Mouse (Mus musculus) myocyte (in vitro differentiated cells): ENCODE data around the gene Ifit1bl2. TPM values are rescaled to one million over a fixed set of nuclear protein-coding genes. Genes with fewer than 3 reads are reported as not detected.

ENCODE experiments used
- H3K27me3 ChIP-seq: one replicate; pipeline ENCODE4 v1.6.1; 2011; ENCODE audit not compliant: control insufficient read depth, insufficient read depth, insufficient read length
- H3K36me3 ChIP-seq: one replicate; pipeline ENCODE4 v1.6.1; 2011; ENCODE audit not compliant: control insufficient read depth, insufficient read depth
- H3K4me2 ChIP-seq: one replicate; pipeline ENCODE4 v1.6.1; 2011; ENCODE audit warnings: low read depth, control low read depth
- H3K4me3 ChIP-seq: one replicate; pipeline ENCODE4 v1.5.1; 2011; ENCODE audit warnings: mild to moderate bottlenecking, control low read depth, moderate library complexity
- H3K79me2 ChIP-seq: one replicate; pipeline ENCODE4 v1.6.1; 2011; ENCODE audit not compliant: control insufficient read depth, insufficient read depth
- H3ac ChIP-seq: one replicate; pipeline ENCODE4 v1.6.1; 2011; ENCODE audit not compliant: control insufficient read depth, insufficient read length
- CEBPB ChIP-seq: IDR thresholded peaks from 2 replicates; pipeline ENCODE4 v1.6.1; 2011; ENCODE audit warnings: mild to moderate bottlenecking, moderate library complexity; ENCODE audit not compliant: poor library complexity, insufficient read depth, severe bottlenecking
- E2F4 ChIP-seq: IDR thresholded peaks from one replicate; pipeline ENCODE4 v1.6.1; 2011; ENCODE audit warnings: mild to moderate bottlenecking, control low read depth, moderate library complexity; ENCODE audit not compliant: insufficient read depth
- MAX ChIP-seq: IDR thresholded peaks from one replicate; pipeline ENCODE4 v1.6.1; 2011; ENCODE audit warnings: low read depth, mild to moderate bottlenecking, control low read depth
- MYOD1 ChIP-seq, 3 experiments: IDR thresholded peaks; one replicate each; pipeline ENCODE4 v1.6.1; 2011; ENCODE audit warnings: control low read depth in 2 of 3, low read depth in 2 of 3, mild to moderate bottlenecking in 2 of 3, moderate library complexity in 1 of 3; ENCODE audit not compliant: insufficient read length in 2 of 3, control insufficient read depth in 1 of 3
- MYOG ChIP-seq, 3 experiments: IDR thresholded peaks; one replicate each; pipeline ENCODE4 v1.6.1; 2011; ENCODE audit warnings: control low read depth in 2 of 3, low read depth in 2 of 3, mild to moderate bottlenecking in 2 of 3; ENCODE audit not compliant: insufficient read length in 2 of 3, control insufficient read depth in 1 of 3, insufficient read depth in 1 of 3
- POLR2A ChIP-seq: IDR thresholded peaks from one replicate; pipeline ENCODE4 v1.6.1; 2011; ENCODE audit warnings: low read depth, mild to moderate bottlenecking, control low read depth, moderate library complexity; ENCODE audit not compliant: insufficient read length
- POLR2AphosphoS2 ChIP-seq: IDR thresholded peaks from one replicate; pipeline ENCODE4 v1.6.1; 2011; ENCODE audit warnings: low read depth, control low read depth; ENCODE audit not compliant: insufficient read length
- REST ChIP-seq: IDR thresholded peaks from one replicate; pipeline ENCODE4 v1.6.1; 2011; ENCODE audit warnings: mild to moderate bottlenecking, control low read depth, moderate library complexity; ENCODE audit not compliant: insufficient read depth, insufficient read length
- SRF ChIP-seq: IDR thresholded peaks from one replicate; pipeline ENCODE4 v1.6.1; 2011; ENCODE audit warnings: low read depth; ENCODE audit not compliant: control insufficient read depth, insufficient read length
- TCF12 ChIP-seq: IDR thresholded peaks from one replicate; pipeline ENCODE4 v1.6.1; 2011; ENCODE audit warnings: mild to moderate bottlenecking, control low read depth; ENCODE audit not compliant: poor library complexity, insufficient read depth, severe bottlenecking
- TCF3 ChIP-seq: IDR thresholded peaks from one replicate; pipeline ENCODE4 v1.6.1; 2011; ENCODE audit warnings: low read depth, control low read depth; ENCODE audit not compliant: insufficient read length
- USF1 ChIP-seq: IDR thresholded peaks from one replicate; pipeline ENCODE4 v1.6.1; 2011; ENCODE audit warnings: low read depth, mild to moderate bottlenecking, control low read depth, moderate library complexity
- polyA plus RNA-seq: library from polyadenylated mRNA; unstranded; fragments of >200 nt; fragmentation: generic; extraction: Trizol; gene quantifications from one replicate; pipeline ENCODE4 v1.2.1, GENCODE M21; 2012; ENCODE audit warnings: missing spikeins

Gene Ifit1bl2
- 0.02 TPM for polyA plus RNA-seq

DNA sequence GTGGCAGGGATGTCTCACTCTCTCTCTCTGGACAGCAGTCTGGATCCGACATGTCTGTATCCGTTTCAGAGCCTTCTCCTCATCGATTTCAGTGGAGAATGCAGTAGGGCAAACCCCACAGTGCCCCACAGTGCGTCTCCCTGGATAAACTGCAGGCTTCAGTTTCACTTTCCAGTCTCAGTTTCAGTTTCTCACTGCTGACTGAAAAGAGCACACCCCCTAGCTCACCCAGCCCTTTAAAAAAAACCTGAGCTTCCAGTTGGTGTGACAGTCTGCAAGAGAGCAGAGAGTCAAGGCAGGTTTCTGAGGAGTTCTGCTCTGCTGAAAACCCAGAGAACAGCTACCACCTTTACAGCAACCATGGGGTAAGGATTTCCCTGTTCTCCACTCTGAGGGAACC lies at the start of gene Ifit1bl2, which contains the start of gene Ifit1:
Gene Ifit1bl2, minus strand, starts transcription at position 121 of the 400 bp plus-strand sequence.
Gene Ifit1, plus strand, starts transcription at position 249 of the 400 bp plus-strand sequence.
- H3K36me3 ChIP-seq: no peaks in the 10 kb centered on the region
- H3K4me2 ChIP-seq: peak within 1 kb of the TSS; percentile 81
- TF ChIP-seq E2F4 (no peak), MAX (no peak), CEBPB (no peak), POLR2A (no peak), USF1 (no peak), MYOD1 (IDR thresholded peaks at IDR 0.05; ENCODE audit: control insufficient read depth in 1 of 3, insufficient read length in 2 of 3, low read depth in 2 of 3) (no peak), POLR2AphosphoS2 (no peak), TCF12 (no peak), MYOG (IDR thresholded peaks at IDR 0.05; ENCODE audit: control insufficient read depth in 1 of 3, insufficient read depth in 1 of 3, insufficient read length in 2 of 3, low read depth in 2 of 3) (no peak), REST (no peak), TCF3 (no peak)
- H3K4me3 ChIP-seq: peak within 1 kb of the TSS; percentile 5
- H3K79me2 ChIP-seq: no peaks in the 10 kb centered on the region
- peaks cover 5% of the 10 kb centered on the region for H3K27me3 ChIP-seq
- no peak within 1 kb of the TSS for H3ac ChIP-seq

GRCm38 (mm10) chr19:34685530-34685929 lies 45.0 kb upstream of the Ifit1bl2 start:
- no peak for TF ChIP-seq MYOD1 (IDR thresholded peaks at IDR 0.05; ENCODE audit: control insufficient read depth in 1 of 3, insufficient read length in 2 of 3, low read depth in 2 of 3)
- no peak for TF ChIP-seq POLR2AphosphoS2
- no peak for TF ChIP-seq CEBPB
- TF ChIP-seq SRF: no peak
- no peak for TF ChIP-seq TCF12
- TF ChIP-seq MYOG (IDR thresholded peaks at IDR 0.05; ENCODE audit: control insufficient read depth in 1 of 3, insufficient read depth in 1 of 3, insufficient read length in 2 of 3, low read depth in 2 of 3): no peak
- no peak for TF ChIP-seq POLR2A
- TF ChIP-seq MAX: no peak
- no peak for TF ChIP-seq E2F4
- Histone ChIP-seq H3K4me3 (no peak overlapping the region), H3K27me3 (no peaks in the 10 kb centered on the region), H3K79me2 (no peaks in the 10 kb centered on the region), H3K36me3 (no peaks in the 10 kb centered on the region), H3ac (no peak overlapping the region), H3K4me2 (peak overlapping the region; percentile 45)

GRCm38 (mm10) chr19:34684857-34685256 lies 44.3 kb upstream of the Ifit1bl2 start:
- TF ChIP-seq POLR2A: no peak
- no peak for TF ChIP-seq REST
- TF ChIP-seq USF1: no peak
- TF ChIP-seq TCF3: no peak
- TF ChIP-seq SRF: no peak
- no peak for TF ChIP-seq POLR2AphosphoS2
- TF ChIP-seq MAX: no peak
- TF ChIP-seq MYOG (IDR thresholded peaks at IDR 0.05; ENCODE audit: control insufficient read depth in 1 of 3, insufficient read depth in 1 of 3, insufficient read length in 2 of 3, low read depth in 2 of 3): no peak
- no peak for TF ChIP-seq E2F4
- TF ChIP-seq CEBPB: no peak
- TF ChIP-seq TCF12: no peak
- no peak overlapping the region for H3K4me2 ChIP-seq
- no peak overlapping the region for H3ac ChIP-seq

GRCm38 (mm10) chr19:34678428-34678827 lies 37.9 kb upstream of the Ifit1bl2 start:
- H3K36me3 ChIP-seq: no peaks in the 10 kb centered on the region
- H3K27me3 ChIP-seq: no peaks in the 10 kb centered on the region
- H3K4me2 ChIP-seq: peak overlapping the region; percentile 12
- no peaks in the 10 kb centered on the region for H3K79me2 ChIP-seq
- TF ChIP-seq USF1 (no peak), REST (no peak), POLR2AphosphoS2 (no peak), E2F4 (no peak), SRF (no peak), TCF3 (no peak), TCF12 (no peak), MYOG (IDR thresholded peaks at IDR 0.05; ENCODE audit: control insufficient read depth in 1 of 3, insufficient read depth in 1 of 3, insufficient read length in 2 of 3, low read depth in 2 of 3) (no peak), CEBPB (no peak), POLR2A (no peak), MAX (no peak), MYOD1 (IDR thresholded peaks at IDR 0.05; ENCODE audit: control insufficient read depth in 1 of 3, insufficient read length in 2 of 3, low read depth in 2 of 3) (no peak)
- H3ac ChIP-seq: no peak overlapping the region
- no peak overlapping the region for H3K4me3 ChIP-seq

More at GRCm38 (mm10) chr19:34684857-34685256, 44.3 kb upstream of the Ifit1bl2 start:
- Histone ChIP-seq H3K27me3 (no peaks in the 10 kb centered on the region), H3K4me3 (no peak overlapping the region), H3K36me3 (no peaks in the 10 kb centered on the region), H3K79me2 (no peaks in the 10 kb centered on the region)
